Mouse (Mus musculus) CD4-positive, CD25-positive, alpha-beta regulatory T cell, adult 4 months (primary cell): ENCODE measurements around the gene Vwa8. TPM values are rescaled to one million over a fixed set of nuclear protein-coding genes. Genes with fewer than 3 reads are reported as not detected.

Experiments used
- ATAC-seq: one replicate; pipeline ENCODE4 v1.8.0; 2017
- polyA plus RNA-seq, 2 experiments: library from polyadenylated mRNA; unstranded; fragments of 100-300 nt; shearing (Covaris generic); gene quantifications; one replicate each; pipeline ENCODE4 v1.2.1; 2017

The Vwa8 gene
- polyA plus RNA-seq = 1 to 10 TPM; 6.0 to 6.2 TPM

- ATAC-seq = peak; percentile 79
Observed at GRCm38 (mm10) chr14:78848941-78849911, at the start of gene Vwa8. Gene Vwa8, plus strand, starts transcription at chr14:78849052.

- no peak for ATAC-seq
Observed at GRCm38 (mm10) chr14:78802378-78802777, 46.5 kb upstream of the Vwa8 start.

- no peak for ATAC-seq
Observed at GRCm38 (mm10) chr14:78803924-78804323, 44.9 kb upstream of the Vwa8 start.

- ATAC-seq = no peak
Observed at GRCm38 (mm10) chr14:78812896-78813295, 36.0 kb upstream of the Vwa8 start.

DNA sequence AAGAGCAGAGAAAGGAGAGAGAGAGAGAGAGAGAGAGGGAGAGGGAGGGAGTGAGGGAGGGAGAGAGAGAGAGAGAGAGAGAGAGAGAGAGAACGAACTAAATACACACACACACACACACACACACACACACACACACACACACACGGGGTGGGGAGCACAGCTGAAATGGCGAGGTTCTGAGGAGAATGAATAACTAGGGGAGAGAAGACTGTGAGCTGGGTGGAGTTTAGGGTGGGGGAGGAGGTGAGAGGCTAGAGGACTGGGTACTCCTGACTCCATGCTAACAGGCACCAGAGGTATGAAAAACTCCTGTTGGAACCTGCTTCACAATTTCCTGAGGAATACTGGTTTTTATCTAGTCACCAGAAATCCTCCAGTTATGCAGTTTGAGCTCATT lies 32.4 kb upstream of the Vwa8 start:
- ATAC-seq = no peak

DNA sequence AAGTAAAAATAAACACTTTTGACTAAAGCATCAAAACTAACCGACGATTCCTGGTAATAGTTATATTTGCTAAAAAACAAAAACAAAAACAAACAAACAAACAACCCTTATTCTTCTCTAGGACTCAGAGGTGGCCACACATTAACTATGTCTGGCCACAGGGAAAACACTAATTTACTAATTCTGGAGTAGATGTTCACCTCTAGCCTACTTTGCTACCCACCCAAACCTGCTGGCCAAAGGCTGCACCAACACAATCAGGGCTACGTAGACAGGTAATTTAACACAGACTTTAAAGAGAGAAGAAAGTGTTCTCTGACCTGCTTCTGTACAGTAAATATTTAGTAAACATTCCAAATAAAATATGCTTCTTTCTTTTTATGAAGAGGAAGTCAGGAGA lies 31.2 kb upstream of the Vwa8 start:
- no peak for ATAC-seq

DNA sequence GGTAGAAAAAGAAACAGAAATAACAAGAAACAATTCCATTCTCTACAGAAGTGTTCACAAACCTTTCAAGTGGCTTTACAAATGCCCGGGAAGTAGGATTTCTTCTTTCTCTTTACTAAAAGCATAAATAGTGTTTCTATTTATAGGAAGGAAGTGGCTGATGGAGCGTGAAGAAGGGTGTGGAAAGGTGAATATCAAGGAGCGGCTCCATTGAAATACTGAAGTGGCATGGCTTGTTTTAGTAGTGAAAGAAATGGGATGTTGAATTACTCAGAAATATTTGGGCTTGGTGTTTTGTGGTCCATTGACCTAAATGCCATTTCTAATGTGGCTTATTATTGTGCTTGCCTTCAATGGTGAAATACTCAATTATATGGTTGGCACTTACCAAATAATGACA lies 30.4 kb upstream of the Vwa8 start:
- no peak for ATAC-seq

- no peak for ATAC-seq
Observed at GRCm38 (mm10) chr14:78824013-78824412, 24.8 kb upstream of the Vwa8 start.

- no peak for ATAC-seq
Observed at GRCm38 (mm10) chr14:78824507-78824906, 24.3 kb upstream of the Vwa8 start.

DNA sequence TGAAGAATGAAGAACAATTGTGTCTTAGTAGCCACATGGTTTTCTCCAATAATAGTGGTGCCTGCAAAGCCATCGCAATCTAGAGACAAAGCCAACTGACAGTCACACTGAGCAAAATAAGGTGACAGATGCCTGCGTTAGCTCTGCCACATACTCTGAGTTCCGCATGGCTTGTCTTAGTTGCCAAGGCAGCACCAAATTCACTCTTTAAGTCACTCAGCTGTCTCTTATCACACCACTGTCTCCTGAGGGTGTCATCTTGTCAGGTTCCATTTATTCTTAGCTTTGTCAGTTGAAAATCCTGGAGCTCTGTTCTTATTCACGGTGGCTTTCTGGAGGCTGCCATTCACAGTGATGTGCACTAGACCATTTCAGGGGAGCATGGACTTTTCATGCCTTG lies 17.7 kb upstream of the Vwa8 start:
- no peak for ATAC-seq

- no peak for ATAC-seq
Observed at GRCm38 (mm10) chr14:78847948-78848347, 904 bp upstream of the Vwa8 start.

DNA sequence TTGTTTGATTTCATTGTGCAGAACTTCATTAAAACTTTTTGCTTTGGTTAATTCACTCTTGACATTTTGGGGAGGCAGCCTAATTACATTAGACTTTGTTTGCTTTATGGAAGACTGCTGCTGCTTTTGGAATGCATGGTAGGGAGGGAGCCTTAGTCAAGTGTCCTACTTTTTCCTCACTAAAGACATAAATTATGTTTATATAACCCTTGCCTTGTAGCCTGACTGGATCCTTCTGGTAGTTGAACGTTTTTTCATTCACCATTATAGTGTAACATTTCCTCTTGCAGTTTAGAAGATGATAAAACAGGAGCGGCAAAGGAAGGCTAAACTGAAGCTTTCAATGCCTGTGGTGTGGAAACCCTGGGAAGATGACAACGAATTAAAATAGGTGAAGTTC lies 375 bp upstream of the Vwa8 start:
- no peak for ATAC-seq

DNA sequence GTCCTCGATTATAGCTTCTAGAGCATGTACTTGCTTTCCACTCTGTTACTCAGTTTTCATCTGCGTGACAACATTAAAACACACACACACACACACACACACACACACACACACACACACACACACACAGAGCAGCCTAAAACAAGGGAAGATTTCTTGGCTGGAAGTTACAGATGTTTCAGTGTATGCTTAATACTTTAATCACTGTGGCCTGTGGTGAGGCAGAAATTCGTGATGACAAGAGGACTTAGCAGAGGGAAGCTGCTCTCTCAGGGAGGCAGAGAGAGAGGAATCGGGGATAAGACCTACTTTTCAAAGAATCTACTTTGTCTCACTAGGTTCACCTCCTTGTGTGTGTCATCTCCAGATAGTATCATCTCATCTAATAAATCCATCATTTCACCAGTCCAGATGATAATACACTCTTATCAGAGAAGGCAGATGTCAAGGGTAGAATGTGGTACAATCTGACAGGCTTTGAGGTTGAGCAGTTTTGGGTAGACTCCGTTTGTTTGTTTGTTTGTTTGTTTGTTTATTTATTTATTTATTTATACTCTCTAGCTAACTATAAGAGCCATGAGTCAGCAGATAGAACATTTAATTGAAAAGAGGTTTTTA lies 1.2 kb downstream of the Vwa8 start:
- ATAC-seq = no peak

DNA sequence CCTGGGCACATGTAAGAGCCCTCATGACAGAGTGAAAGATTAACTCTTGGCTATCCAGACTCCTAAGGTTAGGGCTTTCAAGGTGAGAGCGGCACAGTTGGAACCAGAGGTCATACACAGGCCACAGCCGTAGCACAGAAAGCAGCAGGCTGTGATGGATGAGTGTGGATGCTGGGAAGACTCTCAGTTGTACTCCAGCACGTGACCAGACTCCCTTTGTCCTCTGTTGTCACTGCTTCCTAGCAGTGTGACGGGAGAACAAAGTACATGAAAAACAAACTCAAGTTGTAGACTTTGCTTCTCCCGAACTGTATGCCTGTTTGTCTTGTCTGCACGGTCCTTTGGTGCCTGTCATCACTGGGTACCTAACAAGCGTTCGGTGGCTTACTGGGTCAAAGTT lies 1.8 kb downstream of the Vwa8 start:
- ATAC-seq = no peak

GRCm38 (mm10) chr14:78851366-78851765 lies 2.5 kb downstream of the Vwa8 start:
- no peak for ATAC-seq

GRCm38 (mm10) chr14:78852401-78853246 lies 3.8 kb downstream of the Vwa8 start:
- no peak for ATAC-seq

- no peak for ATAC-seq
Observed at GRCm38 (mm10) chr14:78861156-78861555, 12.3 kb downstream of the Vwa8 start.

- ATAC-seq = no peak
Observed at GRCm38 (mm10) chr14:78870036-78870435, 21.2 kb downstream of the Vwa8 start.

- ATAC-seq = no peak
Observed at GRCm38 (mm10) chr14:78877176-78877575, 28.3 kb downstream of the Vwa8 start.

GRCm38 (mm10) chr14:78878402-78879045 lies 29.7 kb downstream of the Vwa8 start:
- ATAC-seq = no peak

DNA sequence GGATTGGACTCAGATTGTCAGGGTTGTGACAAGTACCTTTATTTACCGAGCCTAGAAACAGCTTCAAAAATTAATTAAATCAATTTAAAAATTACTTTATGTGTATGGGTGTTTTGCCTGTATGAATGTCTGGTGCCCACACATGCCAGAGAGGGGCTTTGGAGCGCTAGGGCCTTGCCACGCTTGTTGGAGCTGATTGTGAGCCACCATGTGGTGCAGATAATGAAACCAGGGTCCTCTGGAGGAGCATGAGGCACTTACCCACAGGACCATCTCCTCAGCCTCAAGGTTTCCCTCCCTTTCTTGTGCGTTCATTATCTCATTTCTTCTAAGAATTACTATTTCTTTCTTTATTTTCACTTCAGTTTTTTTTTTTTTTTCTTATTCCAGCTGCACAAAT lies 32.0 kb downstream of the Vwa8 start:
- no peak for ATAC-seq

- ATAC-seq = no peak
Observed at GRCm38 (mm10) chr14:78881563-78881962, 32.7 kb downstream of the Vwa8 start.
